Mouse (Mus musculus): ENCODE data around the gene Sertm1. TPM values are rescaled to one million over a fixed set of nuclear protein-coding genes. Genes with fewer than 3 reads are reported as not detected.

Sertm1 gene
- polyA plus RNA-seq, 1 experiment from 2014 or later = 0.74 TPM

Other genes starting within 250 kb of the Sertm1 start
- 122 and 127 TPM in 2 replicates for gene Supt20, start 223.1 kb downstream of the Sertm1 start, polyA plus RNA-seq (2016; fragmentation: Nextera tagmentation; extraction: Ambion mirVana)
- gene Gm21958, start 201.5 kb downstream of the Sertm1 start, polyA plus RNA-seq (2016; fragmentation: Nextera tagmentation; extraction: Ambion mirVana) = 1.3 and 2.0 TPM in 2 replicates
- 122 and 125 TPM in 2 replicates for gene Exosc8, start 180.5 kb downstream of the Sertm1 start, polyA plus RNA-seq (2016; fragmentation: Nextera tagmentation; extraction: Ambion mirVana)
- gene Alg5, start 180.3 kb downstream of the Sertm1 start, polyA plus RNA-seq (2016; fragmentation: Nextera tagmentation; extraction: Ambion mirVana) = 43.1 and 43.4 TPM in 2 replicates
- gene Smad9, start 160.3 kb downstream of the Sertm1 start, polyA plus RNA-seq (2016; fragmentation: Nextera tagmentation; extraction: Ambion mirVana) = 0.17 and 0.24 TPM in 2 replicates
- 56.8 and 65.6 TPM in 2 replicates for gene Rfxap, start 108.1 kb downstream of the Sertm1 start, polyA plus RNA-seq (2016; fragmentation: Nextera tagmentation; extraction: Ambion mirVana)
- 3.2 and 6.0 TPM in 2 replicates for gene Ccna1, start 139.6 kb upstream of the Sertm1 start, polyA plus RNA-seq (2016; fragmentation: Nextera tagmentation; extraction: Ambion mirVana)
- gene Spg20, start 196.2 kb upstream of the Sertm1 start, polyA plus RNA-seq (2016; fragmentation: Nextera tagmentation; extraction: Ambion mirVana) = 34.9 and 38.9 TPM in 2 replicates
- gene Ccdc169, start 221.5 kb upstream of the Sertm1 start, polyA plus RNA-seq (2016; fragmentation: Nextera tagmentation; extraction: Ambion mirVana) = 0.09 and 0.10 TPM in 2 replicates

All from forebrain, embryonic 12.5 days (tissue).